Mouse (Mus musculus): Measurements from ENCODE around the gene Hook2.

The Hook2 gene

GRCm38 (mm10) chr8:84990349-84990748 lies at the start of gene Hook2:
Gene Hook2, plus strand, starts transcription at chr8:84990603.
- peak; percentile 99 for DNase-seq (ENCODE audit: low read depth, low spot score)

- DNase-seq (ENCODE audit: low read depth, low spot score) = no peak
Observed at GRCm38 (mm10) chr8:84943699-84944098, 46.7 kb upstream of the Hook2 start.

GRCm38 (mm10) chr8:84944478-84945160 lies 45.8 kb upstream of the Hook2 start:
- DNase-seq (ENCODE audit: low read depth, low spot score) = peak; percentile 86

- no peak for DNase-seq (ENCODE audit: low read depth, low spot score)
Observed at GRCm38 (mm10) chr8:84945235-84945632, 45.2 kb upstream of the Hook2 start.

GRCm38 (mm10) chr8:84945633-84946527 lies 44.5 kb upstream of the Hook2 start:
- DNase-seq (ENCODE audit: low read depth, low spot score) = peak; percentile 65

- no peak for DNase-seq (ENCODE audit: low read depth, low spot score)
Observed at GRCm38 (mm10) chr8:84946528-84947240, 43.7 kb upstream of the Hook2 start, which contains the start of gene Rtbdn. Gene Rtbdn, plus strand, starts transcription at chr8:84946991.

DNA sequence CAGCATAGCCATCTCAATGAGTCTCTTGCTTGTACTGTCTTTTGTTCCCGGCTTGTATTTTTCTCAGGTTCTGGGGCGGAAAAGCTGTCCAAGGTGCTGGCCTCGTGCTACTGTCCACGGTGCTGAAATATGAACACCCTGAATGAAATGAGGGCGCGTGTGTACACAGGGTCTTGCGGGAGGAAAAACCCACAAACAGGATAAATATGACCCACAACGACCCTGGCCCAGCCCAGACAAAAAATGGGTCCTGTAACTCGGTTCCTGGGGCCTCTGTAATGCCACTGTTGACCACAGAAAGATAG lies 43.2 kb upstream of the Hook2 start:
- no peak for DNase-seq (ENCODE audit: low read depth, low spot score)

- DNase-seq (ENCODE audit: low read depth, low spot score) = no peak
Observed at GRCm38 (mm10) chr8:84949753-84950152, 40.6 kb upstream of the Hook2 start.

DNA sequence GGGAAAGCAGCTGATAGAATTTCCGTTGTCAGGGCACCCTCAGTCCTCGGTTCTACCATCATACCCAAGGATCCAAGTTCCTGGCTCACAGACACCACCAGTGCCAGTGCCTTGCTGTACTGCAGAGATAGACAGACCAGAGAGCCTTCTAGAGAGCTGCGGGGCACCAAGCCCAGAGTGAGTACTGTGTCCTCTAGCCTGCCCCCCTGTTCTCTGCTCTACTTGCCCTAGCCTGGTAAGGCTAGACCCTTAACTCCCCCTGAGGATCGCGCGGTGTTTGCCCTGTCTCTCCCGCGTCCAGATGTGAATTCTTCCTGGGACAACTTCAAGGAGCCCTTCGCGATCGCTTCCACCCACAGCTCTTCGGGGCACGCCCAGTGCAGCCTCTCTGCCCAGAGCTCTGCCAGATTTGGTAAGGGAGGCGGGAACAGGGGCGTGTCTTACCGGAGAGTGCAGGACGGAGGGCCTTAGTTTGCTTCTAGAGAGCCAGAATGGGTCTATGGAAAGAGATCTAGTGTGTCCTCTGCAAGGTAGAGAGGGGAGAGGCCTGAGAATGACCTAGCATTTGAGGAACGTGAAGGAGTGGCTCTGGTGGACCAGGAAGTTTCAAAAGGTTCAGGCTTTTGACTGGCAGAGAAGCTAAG lies 37.7 kb upstream of the Hook2 start:
- no peak for DNase-seq (ENCODE audit: low read depth, low spot score)

- no peak for DNase-seq (ENCODE audit: low read depth, low spot score)
Observed at GRCm38 (mm10) chr8:84956768-84957167, 33.6 kb upstream of the Hook2 start.

DNA sequence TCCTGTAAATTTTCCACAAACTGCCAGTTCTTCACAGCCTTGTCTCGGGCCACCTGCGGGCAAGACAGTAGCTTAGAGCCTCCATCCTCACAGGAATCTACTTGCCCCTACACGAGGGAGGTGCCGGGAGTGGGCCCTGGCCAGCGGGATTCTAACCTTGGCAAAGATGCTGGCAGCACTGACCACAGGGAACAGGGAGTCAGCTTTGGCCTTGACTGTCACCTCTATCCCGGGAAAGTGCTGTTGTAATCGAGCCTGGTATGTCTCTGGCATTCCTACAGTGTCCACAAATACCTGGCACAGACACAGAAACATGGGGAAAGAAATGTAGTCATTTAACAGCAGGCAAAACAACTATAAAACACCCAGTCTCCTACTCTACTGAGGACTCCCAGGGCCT lies 30.6 kb upstream of the Hook2 start:
- DNase-seq (ENCODE audit: low read depth, low spot score) = no peak

DNA sequence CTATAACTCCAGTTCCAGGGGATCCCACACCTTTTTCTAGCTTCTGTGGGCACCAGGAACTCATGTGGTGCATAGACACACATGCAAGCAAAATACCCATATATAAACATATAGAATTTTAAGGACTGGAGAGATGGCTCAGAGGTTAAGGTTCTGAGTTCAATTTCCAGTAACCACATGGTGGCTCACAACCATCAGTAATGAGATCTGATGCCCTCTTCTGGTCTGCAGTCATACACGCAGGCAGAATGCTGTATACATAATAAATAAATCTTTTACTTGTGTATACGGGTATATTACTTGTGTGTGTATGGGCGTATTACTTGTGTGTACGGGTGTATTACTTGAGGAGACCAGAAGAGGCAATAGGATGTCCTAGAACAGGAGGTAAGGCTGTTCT lies 26.5 kb upstream of the Hook2 start:
- DNase-seq (ENCODE audit: low read depth, low spot score) = no peak

- no peak for DNase-seq (ENCODE audit: low read depth, low spot score)
Observed at GRCm38 (mm10) chr8:84965731-84966291, 24.6 kb upstream of the Hook2 start.

GRCm38 (mm10) chr8:84966603-84967002 lies 23.8 kb upstream of the Hook2 start:
- no peak for DNase-seq (ENCODE audit: low read depth, low spot score)

DNA sequence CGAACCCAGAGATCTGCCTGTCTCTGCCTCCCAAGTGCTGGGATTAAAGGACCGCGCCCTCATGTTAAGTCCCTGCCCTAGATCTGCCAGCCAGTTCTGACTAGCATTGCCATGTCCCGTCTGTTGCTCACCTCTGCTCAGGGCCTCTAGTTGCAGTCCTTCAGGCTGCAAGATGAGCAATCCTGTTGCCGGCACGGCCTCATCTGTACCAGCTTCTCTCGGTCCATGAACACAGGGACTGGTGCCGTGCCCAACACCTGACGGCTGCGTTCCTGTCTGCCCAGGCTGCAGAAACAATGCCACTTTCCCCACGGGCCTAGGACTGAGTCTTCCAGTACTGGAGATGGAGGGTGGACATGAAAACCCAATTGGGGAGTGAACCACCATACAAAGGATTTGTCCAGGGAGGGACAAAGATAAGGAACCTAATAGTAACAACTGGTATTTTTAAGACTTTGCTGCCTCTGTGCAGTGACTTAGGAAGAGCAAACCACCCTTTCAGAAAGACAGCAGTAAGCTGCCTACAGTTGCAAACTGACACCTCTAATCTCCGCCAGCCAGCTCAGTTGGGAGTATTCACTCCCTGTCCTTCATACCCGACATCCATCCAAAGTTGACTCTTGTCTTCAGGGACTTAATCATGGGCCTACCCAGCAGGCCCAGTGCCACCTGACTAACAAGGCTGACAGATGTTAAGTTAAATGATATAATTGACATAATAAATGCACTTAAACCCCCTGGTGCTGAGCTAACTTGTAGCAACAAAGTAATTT lies 22.7 kb upstream of the Hook2 start:
- no peak for DNase-seq (ENCODE audit: low read depth, low spot score)

DNA sequence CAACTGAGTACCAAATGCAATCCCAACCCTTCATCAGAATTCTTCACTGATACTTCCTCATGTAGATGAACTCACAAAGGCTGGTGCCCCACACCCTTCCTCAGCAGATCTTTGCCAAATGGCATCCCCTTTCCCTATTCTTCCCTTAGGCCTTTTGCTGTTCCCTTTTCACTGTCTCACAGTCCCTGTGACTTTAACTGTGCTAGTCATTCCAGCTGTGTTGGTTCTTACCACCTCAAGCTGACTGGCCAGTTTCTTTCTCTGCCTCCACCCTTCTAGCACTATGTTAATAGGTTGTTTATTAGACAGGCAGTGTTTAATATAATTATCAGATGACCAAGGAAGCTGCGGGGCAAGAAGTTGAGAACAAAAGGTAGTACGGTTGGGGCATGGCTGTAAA lies 21.8 kb upstream of the Hook2 start:
- no peak for DNase-seq (ENCODE audit: low read depth, low spot score)

DNA sequence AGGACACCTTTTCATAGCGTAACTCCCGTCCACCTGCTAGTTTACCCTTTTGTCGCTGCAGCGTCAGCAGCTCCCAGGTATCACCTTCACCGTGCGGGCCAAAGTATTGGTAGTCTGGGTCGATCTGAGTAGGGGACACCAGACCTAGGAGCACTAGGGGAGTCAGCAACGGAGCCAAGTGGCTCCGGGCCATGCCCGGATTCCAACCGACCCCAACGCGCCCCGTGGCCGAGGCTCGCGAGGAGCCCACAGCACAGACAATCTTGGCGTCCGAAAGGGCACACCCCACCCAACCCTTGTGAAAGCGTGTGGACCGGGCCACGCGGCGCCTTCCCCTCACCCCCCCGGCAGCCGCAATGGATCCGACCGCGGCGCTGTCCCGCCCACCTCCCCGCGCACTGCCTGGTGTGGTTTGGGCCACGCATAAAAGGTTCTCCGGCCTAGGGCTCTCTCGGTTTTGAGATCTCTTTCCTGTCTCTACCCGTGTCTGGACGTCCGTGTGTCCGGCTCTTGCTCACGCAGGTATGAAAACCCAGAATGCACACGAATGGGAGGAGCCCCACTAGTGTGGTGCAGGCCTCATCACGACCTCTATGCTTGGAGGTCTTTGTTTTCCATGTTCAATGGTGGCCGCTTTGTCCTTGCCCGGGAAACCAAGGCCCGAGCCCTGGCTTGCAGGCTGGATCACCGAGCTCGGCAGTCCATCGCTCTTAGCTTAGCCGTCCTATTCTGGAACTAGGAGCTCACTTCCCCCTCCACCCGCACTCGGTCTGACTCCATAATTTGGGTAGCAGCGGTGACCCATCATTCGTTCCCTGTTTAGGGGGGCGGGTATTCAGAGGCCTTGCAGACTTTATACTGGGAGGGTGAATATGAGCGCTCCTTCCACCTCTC lies 20.9 kb upstream of the Hook2 start, which contains the start of the genes Gm49661, Prdx2 and Rnaseh2a:
Gene Gm49661, minus strand, starts transcription at position 193 of the 894 bp plus-strand sequence.
Gene Prdx2, plus strand, starts transcription at position 347 of the 894 bp plus-strand sequence.
Gene Rnaseh2a, minus strand, starts transcription at position 527 of the 894 bp plus-strand sequence.
- no peak for DNase-seq (ENCODE audit: low read depth, low spot score)

GRCm38 (mm10) chr8:84970135-84970790 lies 20.1 kb upstream of the Hook2 start:
- DNase-seq (ENCODE audit: low read depth, low spot score) = no peak

GRCm38 (mm10) chr8:84970913-84971312 lies 19.5 kb upstream of the Hook2 start:
- no peak for DNase-seq (ENCODE audit: low read depth, low spot score)
